Mouse (Mus musculus) brain, adult 2 months (tissue): ENCODE results near the gene Gpr34.
A peak's percentile ranks its signal among the peaks of the same experiment; 100 is the strongest.

Experiments
- DNase-seq: peaks from one replicate; pipeline ENCODE4 v3.0.0; 2011; ENCODE audit warnings: low read depth, low spot score

Gene Gpr34

GRCm38 (mm10) chrX:13670342-13670741, 38.5 kb downstream of the Gpr34 start:
- no peak for DNase-seq

GRCm38 (mm10) chrX:13673001-13673400, 41.1 kb downstream of the Gpr34 start:
- DNase-seq = no peak

- peak; percentile 38 for DNase-seq
Measured at GRCm38 (mm10) chrX:13681748-13682147, 49.9 kb downstream of the Gpr34 start.

- no peak for DNase-seq
Measured at GRCm38 (mm10) chrX:13686589-13686988, 54.7 kb downstream of the Gpr34 start.

- DNase-seq = peak; percentile 77
Measured at GRCm38 (mm10) chrX:13688356-13688755, 56.5 kb downstream of the Gpr34 start.
